Mouse (Mus musculus) skeletal muscle tissue, adult 2 months (tissue): ENCODE results near the gene Bcat1.

Experiments used
- DNase-seq: peaks from one replicate; pipeline ENCODE4 v3.0.0-alpha.2; 2012; ENCODE audit warnings: low read depth, low spot score

Bcat1 gene

DNA sequence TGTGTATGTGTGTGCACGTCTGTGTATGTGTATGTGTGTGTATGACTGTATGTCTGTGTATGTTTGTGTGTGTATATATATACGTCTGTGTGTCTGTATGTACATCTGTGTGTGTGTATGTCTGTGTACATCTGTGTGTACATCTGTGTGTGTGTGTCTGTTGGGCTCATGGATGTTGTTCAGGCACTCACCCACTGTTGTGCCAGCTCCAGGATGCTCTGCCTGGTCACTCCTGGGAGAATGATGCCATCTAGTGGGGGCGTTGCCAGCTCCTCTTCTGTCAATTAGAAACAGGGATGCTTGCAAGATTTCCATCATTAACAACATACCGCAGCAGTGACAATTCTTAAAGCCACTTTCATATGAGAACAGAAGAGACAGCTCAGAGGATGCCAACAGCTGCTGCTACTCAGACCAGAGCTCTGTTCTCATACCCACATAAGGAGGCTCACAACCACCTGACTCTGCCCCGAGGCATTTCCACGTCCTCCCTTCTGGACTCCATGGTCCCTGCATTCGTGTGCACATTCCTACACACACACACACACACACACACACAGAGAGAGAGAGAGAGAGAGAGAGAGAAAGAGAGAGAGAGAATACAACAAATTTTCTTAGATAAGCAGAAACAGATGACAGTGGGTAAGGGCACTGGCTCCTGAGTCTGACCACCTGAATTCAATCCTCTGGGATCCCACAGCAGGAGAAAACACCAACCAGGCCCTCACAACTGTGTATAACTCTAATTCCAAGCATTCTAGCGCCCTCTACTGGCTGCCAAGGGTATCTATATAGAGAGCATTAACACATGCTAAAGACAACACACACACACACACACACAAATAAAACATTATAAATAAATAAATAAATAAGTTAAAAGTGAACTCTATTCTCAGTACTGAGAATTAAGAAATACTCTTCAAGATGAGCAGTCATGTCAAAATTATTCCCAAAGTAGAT, 65.8 kb downstream of the Bcat1 start:
- no peak for DNase-seq

DNA sequence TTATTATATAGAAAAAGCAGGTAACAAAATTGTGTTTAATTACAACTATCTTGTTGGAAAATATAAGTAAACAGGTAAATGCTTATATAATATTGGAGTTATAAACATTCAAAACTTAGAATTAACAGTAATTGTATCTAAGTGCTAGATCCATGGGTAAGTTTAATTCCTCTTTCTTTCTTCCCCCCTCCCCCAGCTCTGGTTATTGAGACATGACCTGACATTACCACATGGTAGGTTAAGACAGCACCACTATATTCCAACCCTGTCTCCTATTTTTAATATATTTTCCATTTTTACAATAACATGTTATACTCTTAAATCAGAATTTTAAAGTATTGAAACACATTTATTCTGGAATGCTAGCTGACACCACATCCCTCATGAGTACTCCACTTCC, 72.5 kb downstream of the Bcat1 start:
- no peak for DNase-seq

DNA sequence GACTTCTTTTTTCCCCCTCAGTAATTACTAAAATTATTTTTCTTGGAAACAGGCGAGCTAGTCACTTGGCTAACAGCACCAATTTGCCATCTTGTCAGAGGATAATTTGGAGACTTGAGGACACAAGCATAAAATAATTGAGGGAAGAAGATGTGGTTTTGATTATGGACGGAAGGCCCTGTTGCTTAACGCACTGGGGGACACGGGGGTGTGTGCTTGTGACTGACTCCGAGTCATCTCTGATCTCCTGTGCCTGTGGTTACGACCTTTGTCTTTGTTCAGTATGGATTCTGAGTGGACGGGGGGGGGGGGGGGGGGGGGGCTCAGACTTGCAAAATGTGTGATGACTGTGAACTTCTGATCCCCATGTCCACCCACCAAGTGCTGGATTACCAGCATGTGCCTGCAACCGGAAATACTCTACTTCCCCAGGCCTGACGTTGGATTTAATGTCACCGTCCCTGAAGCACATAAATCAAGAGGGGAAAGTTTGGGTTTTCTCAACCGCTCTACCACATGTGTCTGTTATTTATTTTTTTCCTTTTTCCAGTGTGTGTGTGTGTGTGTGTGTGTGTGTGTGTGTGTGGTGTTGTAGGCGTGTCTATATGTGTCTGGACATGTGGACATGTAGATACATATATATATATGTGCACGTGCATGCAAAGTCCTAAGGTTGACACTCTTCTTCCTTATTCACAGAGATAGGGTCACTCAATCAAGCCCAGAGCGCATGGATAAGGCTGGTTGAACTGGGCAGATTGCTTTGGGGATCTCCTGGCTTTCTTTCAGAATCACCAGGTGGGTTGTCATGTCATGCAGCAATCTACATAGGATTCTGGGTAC, 73.7 kb downstream of the Bcat1 start:
- no peak for DNase-seq

DNA sequence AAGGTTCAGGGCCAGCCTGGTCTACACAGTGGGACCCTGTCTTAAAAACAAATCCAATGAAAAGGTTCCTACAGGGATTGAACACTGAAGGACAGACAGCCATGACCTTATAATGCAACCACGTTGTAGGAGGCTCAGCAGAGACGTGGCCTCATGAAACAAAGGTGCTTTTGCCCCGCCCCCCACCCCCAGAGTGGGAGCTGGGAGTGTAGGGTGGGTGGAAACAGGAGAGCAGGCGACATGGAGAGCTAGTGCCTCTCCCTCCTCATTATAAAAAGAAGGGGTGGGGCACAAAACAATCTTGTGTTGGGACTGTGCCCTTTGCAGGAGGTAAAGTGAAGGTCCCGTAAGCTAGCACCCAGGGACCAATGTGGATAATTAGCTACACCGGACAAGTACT, 74.5 kb downstream of the Bcat1 start:
- DNase-seq: no peak

- DNase-seq: no peak
Measured at GRCm38 (mm10) chr6:144997229-144997628, 78.8 kb downstream of the Bcat1 start.

DNA sequence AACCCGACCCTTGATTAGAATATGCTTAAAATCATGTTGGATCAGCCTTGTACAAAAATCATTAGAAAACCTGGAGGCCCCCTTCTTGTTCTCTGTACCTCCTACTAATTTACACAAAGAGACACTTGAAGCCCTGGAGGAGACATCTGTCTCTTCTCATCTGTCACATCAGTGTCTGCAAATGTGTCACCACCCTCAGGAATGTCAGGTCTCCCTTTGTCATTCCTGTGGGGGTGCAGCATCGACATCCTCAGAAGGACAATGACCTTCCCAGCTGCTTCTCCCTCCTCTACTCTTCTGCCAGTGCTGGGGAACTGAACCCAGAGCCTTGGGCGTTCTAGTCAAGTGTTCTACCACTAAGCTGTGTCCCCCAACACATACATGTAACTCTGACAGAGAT, 83.9 kb downstream of the Bcat1 start:
- DNase-seq: no peak

- DNase-seq: no peak
Measured at GRCm38 (mm10) chr6:144989193-144989592, 86.8 kb downstream of the Bcat1 start.

DNA sequence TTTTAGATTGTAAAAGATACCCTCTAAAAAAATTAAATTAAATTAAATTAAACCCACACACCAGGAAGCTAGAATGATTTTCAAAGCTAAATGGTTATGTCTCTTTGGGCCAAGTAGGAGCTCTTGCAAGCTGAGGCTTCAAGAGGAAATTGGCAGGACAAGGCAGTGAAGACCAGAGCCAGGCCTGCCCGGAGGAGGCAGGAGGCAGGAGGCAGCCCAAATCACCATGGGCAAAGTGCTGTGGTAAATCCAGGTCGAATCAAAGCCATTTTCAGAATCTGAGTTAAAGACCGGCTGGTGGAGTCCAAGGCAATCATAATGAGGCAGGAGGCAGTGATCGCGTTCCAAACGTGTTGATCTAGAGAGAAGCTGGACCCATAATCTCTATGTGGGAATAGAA, 88.3 kb downstream of the Bcat1 start:
- no peak for DNase-seq

DNA sequence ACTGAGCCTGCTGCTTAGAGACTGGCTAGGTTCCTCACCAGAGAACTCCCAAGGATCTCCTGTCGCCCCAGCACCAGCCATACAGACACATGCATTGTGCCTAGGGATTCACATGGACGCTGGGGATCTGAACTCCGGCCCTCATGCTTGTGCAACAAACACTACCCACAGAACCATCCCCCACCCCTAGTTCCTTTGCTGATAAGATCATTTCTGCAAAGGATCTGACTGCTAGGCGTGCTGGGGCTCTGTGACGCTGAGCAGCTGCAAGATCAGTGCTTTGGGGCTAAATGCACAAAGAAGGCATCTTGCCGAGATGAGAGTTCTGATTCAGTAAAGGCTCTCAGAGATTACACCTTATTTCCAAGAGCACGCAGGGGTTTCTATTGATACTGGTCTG, 88.8 kb downstream of the Bcat1 start:
- no peak for DNase-seq

DNA sequence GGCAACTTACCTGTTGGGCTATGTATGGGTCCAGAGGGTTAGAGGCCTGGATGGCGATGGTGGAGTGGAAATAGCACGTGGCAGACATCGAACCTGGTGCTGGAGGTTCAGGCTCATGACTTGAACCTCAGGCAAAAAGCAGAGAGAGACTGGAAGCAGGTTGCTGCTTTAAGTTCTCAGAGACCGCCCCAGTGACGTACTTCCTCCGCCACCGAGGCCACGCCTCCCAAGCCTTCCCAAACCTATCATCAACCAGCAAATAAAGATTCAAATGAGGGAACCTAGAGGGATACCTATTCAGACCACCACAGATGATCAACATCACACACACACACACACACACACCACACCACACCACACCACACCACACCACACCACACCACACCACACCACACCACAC, 91.8 kb downstream of the Bcat1 start:
- no peak for DNase-seq

- DNase-seq: no peak
Measured at GRCm38 (mm10) chr6:144982093-144982492, 93.9 kb downstream of the Bcat1 start.

DNA sequence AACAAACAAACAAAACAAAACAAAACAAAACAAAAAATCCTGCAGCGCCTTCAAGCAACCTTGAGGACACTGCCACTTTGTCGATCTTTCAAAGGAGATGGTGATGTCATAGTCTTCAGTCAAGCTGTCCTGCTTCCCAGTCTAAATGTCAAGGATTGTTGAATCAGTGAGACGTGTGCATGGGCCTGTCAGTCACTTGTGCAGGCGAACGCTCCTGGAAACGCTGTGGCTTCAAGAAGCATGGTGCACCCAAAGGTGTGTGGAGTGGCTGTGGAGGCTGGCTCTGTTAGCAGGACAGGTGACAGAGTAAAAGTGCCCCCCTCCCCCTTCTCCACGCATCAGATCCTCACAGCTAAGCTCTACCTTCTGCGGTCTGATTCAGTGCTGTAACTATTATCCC, 103.6 kb downstream of the Bcat1 start:
- no peak for DNase-seq

- no peak for DNase-seq
Measured at GRCm38 (mm10) chr6:144970900-144971299, 105.1 kb downstream of the Bcat1 start.

GRCm38 (mm10) chr6:144967536-144967935, 108.4 kb downstream of the Bcat1 start:
- no peak for DNase-seq

DNA sequence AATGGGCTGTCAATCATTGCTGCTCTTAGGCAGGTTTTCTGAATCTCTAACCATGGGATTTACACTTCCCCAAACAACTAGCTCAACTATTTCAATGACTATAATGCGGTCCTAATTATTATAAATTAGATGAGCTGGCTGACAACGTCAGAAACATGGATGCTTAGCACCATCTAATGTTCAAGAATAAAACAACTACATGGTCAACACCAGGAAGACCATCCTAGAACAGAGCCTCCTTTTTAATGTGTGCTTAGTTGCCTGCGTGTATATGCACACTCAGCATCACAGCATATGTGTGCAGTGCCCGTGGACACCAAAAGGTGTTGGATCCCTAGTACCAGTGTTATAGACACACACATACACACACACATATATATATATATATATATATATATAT, 111.8 kb downstream of the Bcat1 start:
- no peak for DNase-seq

DNA sequence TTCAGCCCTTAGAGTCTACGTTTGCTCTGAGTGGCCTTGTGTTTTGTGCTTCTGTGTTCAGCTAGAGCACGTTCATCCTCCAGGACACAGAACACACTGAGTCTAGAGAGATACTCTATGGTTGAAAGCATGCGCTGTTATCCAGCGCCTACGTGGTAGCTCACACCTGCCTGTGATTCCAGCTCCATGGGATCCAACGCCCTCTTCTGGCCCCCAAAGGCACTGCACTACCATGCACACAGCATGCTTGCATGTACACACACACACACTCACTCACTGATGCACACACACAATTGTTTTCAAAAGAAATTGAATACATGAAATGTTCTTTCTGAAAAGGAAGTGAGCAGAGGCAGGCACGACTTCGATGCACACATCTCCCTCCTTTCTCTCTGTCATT, 112.8 kb downstream of the Bcat1 start:
- DNase-seq: no peak

GRCm38 (mm10) chr6:144962013-144962354, 114.0 kb downstream of the Bcat1 start:
- DNase-seq: no peak

DNA sequence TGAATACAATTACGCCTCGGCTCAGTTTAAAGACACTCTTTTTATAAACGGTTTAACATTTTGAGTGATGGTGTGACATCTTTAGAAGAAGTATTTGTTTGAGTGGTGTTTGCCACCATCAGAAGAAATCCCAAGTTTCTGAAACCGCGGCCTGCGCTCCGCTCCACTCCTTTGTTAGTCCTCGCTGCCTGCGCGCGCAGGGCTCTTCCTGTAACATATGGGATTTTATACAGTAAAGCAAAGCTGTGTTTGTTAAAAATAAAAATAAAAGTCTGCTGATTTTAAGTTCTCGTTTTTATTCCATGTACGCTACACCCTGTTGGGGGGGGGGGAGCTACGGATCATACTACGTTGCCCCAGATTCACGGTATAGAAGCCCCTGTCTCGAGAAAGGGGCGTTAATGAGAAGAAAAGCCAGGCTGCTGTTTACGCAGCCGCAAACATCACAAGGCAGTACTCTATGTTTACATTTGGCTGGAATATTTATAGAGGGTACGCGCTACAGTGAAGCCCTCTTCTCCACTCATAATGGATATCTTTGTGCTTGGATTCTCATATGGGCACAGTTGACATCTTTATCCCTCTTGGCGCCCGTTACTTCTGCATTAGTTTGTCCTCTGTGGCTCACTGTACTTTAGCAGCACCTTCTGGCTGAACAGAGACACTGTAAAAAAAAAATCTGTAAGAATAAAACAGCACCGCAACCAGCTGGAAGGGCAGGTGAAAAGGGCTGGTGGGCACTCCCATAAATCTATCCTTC, 114.6 kb downstream of the Bcat1 start:
- no peak for DNase-seq

DNA sequence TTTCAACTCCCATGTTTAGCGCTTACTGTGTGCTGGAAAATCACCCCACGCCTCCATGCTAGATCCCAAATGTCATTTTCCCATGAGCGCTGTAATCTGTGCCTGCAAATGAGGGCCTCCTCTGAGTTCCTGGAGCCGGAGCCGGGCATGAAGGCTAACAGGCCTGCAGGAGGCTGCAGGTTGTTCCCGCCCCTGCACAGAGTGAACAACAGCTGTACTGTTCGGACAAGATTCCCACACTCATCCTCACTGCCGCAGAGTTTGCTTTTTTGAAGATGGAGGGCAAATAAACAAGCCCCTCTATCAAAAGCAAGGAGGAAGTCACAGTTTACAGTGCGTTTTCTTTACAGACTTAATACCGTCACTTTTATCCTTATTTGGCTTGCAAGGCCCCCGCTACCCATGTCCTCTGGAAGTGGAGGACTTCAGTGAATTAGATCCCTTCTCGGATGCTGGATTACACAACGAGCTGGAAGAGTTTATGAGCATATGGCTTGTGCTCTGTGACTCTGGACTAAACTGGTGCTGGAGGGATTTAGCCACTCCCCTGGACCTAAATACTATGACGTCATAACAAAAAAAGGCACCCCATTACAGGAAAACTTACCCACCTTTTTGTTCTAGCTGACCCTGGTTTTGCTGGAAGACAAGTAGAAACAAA, 120.0 kb downstream of the Bcat1 start:
- DNase-seq: no peak

DNA sequence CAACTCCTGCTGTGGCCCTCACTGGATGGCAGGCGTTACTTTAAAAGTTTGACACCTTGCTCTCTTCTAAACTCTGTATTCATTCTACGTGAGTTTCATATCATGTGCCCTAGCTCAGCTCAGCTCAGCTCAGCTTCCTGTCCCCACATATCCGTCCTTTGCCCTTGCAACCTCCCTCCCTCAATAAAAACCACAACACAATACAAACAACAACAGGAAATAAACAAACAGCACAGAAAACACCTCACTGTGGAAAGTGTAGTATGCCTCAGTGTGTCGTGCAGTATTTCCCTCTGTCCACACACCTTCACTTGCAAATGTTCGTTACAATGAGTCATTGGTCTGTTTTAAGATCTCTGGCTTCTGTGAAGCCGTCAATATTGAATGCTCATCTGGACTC, 123.1 kb downstream of the Bcat1 start:
- no peak for DNase-seq
